Mouse (Mus musculus): ENCODE measurements around the gene Nars2. TPM values are rescaled to one million over a fixed set of nuclear protein-coding genes. Genes with fewer than 3 reads are reported as not detected.

Gene Nars2
- 22.9 and 23.7 TPM in 2 replicates for polyA plus RNA-seq (2015; fragmentation: Nextera tagmentation; extraction: Ambion mirVana)

GRCm38 (mm10) chr7:96951281-96952051 lies at the start of gene Nars2:
TSS of gene Nars2 (plus strand) at chr7:96951505.
- peak within 1 kb of the TSS; percentile 88 for H3K4me2 ChIP-seq (ENCODE audit: low read depth, low read length)
- H3K4me1 ChIP-seq (ENCODE audit: control insufficient read depth, insufficient read depth, low read length) = peaks cover 8% of the 10 kb centered on the region
- ATAC-seq (ENCODE audit: insufficient read depth, low FRiP score) = peak; percentile 100
- WGBS = under 1% methylated on average over 62 of the region's 62 CpGs
- H3K27ac ChIP-seq (ENCODE audit: low read length) = peak within 1 kb of the TSS; percentile 76
- no peaks in the 10 kb centered on the region for H3K9me3 ChIP-seq (replicated peaks; ENCODE audit: control insufficient read depth, low read length)
- H3K36me3 ChIP-seq (ENCODE audit: control insufficient read depth, insufficient read depth, low read length) = no peaks in the 10 kb centered on the region
- peak within 1 kb of the TSS; percentile 87 for H3K9ac ChIP-seq (ENCODE audit: low read length)
- H3K4me3 ChIP-seq (replicated peaks; ENCODE audit: low read length) = peak within 1 kb of the TSS; percentile 97
- H3K27me3 ChIP-seq (ENCODE audit: control insufficient read depth, insufficient read depth, low read length) = no peaks in the 10 kb centered on the region

- no peak overlapping the region for H3K4me3 ChIP-seq (replicated peaks; ENCODE audit: low read length)
- no peak overlapping the region for H3K4me2 ChIP-seq (ENCODE audit: low read depth, low read length)
- no peaks in the 10 kb centered on the region for H3K9me3 ChIP-seq (replicated peaks; ENCODE audit: control insufficient read depth, low read length)
- no peak overlapping the region for H3K9ac ChIP-seq (ENCODE audit: low read length)
- no peak overlapping the region for H3K27ac ChIP-seq (ENCODE audit: low read length)
- no peaks in the 10 kb centered on the region for H3K27me3 ChIP-seq (ENCODE audit: control insufficient read depth, insufficient read depth, low read length)
- H3K36me3 ChIP-seq (ENCODE audit: control insufficient read depth, insufficient read depth, low read length) = no peaks in the 10 kb centered on the region
- H3K4me1 ChIP-seq (ENCODE audit: control insufficient read depth, insufficient read depth, low read length) = peaks cover 20% of the 10 kb centered on the region; the same call in 1 of the 2 replicates
- 0 out of 2 replicates have a peak, but pooled peaks have one; percentile 28 for ATAC-seq (ENCODE audit: insufficient read depth, low FRiP score)
- 36% methylated on average over 5 of the region's 5 CpGs for WGBS
These were observed 49.1 kb upstream of the Nars2 start for GRCm38 (mm10) chr7:96902183-96902582.

DNA sequence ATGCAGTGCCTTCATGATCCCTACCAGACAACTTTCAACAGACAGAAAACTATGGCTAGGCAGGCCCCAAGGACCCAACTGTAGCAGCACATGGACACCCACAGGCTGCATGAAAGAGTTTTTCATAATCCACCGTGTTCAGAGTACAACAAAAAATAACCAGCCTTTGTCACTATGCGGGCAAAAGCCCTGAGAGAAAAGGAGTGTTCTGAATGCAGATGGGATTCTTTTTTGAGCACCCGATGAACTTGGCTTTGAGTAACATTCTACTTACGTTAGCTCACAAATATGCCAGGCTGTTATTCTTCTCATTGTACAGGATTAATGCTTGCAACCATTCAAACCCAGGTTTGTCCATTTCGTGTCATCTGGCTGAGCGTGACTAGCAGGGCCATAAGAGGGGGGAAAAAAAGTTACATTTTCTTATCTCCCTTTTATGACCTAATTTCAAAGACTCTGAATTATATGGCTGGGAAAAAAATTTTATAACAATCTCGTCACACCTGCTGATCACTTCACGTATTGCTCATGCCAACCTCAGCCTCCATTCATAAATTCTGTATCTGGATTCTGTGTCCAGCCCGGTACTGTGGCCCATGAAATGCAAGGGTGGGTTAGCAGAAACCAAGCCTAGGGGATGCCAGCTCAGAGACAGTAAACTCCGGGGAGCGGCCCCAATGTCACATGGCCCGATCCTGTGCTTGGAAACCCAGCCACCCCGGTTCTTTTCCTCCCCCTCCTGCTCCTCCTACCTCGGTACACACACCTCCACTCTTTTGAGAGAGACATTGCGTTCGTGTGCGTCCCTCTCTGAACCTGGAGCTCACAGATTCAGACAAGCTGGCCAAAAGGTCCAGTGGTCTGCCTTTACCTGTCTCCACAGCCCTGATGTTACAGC lies 48.0 kb upstream of the Nars2 start:
- no peaks in the 10 kb centered on the region for H3K9me3 ChIP-seq (replicated peaks; ENCODE audit: control insufficient read depth, low read length)
- peaks cover 19% of the 10 kb centered on the region; the same call in 1 of the 2 replicates for H3K4me1 ChIP-seq (ENCODE audit: control insufficient read depth, insufficient read depth, low read length)
- no peak overlapping the region for H3K27ac ChIP-seq (ENCODE audit: low read length)
- no peak overlapping the region for H3K4me3 ChIP-seq (replicated peaks; ENCODE audit: low read length)
- 83% methylated on average over 17 of the region's 17 CpGs for WGBS
- H3K9ac ChIP-seq (ENCODE audit: low read length) = no peak overlapping the region
- H3K36me3 ChIP-seq (ENCODE audit: control insufficient read depth, insufficient read depth, low read length) = no peaks in the 10 kb centered on the region
- H3K4me2 ChIP-seq (ENCODE audit: low read depth, low read length) = no peak overlapping the region
- no peaks in the 10 kb centered on the region for H3K27me3 ChIP-seq (ENCODE audit: control insufficient read depth, insufficient read depth, low read length)
- no peak for ATAC-seq (ENCODE audit: insufficient read depth, low FRiP score)

- WGBS = 50% methylated on average over 3 of the region's 3 CpGs
- Histone ChIP-seq H3K27me3 (ENCODE audit: control insufficient read depth, insufficient read depth, low read length) (no peaks in the 10 kb centered on the region), H3K4me2 (ENCODE audit: low read depth, low read length) (no peak overlapping the region), H3K9me3 (replicated peaks; ENCODE audit: control insufficient read depth, low read length) (no peaks in the 10 kb centered on the region), H3K9ac (ENCODE audit: low read length) (no peak overlapping the region), H3K27ac (ENCODE audit: low read length) (no peak overlapping the region), H3K4me3 (replicated peaks; ENCODE audit: low read length) (no peak overlapping the region), H3K36me3 (ENCODE audit: control insufficient read depth, insufficient read depth, low read length) (no peaks in the 10 kb centered on the region), H3K4me1 (ENCODE audit: control insufficient read depth, insufficient read depth, low read length) (peaks cover 9% of the 10 kb centered on the region; the same call in 1 of the 2 replicates)
- no peak for ATAC-seq (ENCODE audit: insufficient read depth, low FRiP score)
These were observed 46.9 kb upstream of the Nars2 start for GRCm38 (mm10) chr7:96904442-96904841.

DNA sequence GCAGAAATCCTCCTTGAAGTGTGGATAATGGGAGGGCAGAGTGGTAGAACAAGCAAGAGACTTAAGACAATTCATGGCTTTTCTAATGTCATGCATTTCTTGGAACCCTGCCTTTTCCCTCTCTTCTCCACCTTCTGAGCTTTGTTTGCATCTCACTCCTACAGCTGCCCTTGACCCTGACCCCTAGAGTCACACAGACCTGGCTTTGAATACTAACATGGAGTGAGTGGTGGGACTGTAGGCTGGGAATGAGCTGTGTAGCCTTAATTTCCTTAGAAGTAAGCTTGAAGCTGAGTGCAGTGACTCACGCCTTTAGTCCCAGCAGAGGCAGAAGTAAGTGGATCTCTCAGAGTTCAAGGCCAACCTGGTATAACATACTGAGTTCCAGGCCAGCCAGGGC lies 46.4 kb upstream of the Nars2 start:
- H3K9ac ChIP-seq (ENCODE audit: low read length) = no peak overlapping the region
- H3K4me1 ChIP-seq (ENCODE audit: control insufficient read depth, insufficient read depth, low read length) = peaks cover 6% of the 10 kb centered on the region; the same call in 1 of the 2 replicates
- H3K27me3 ChIP-seq (ENCODE audit: control insufficient read depth, insufficient read depth, low read length) = no peaks in the 10 kb centered on the region
- no peaks in the 10 kb centered on the region for H3K9me3 ChIP-seq (replicated peaks; ENCODE audit: control insufficient read depth, low read length)
- H3K27ac ChIP-seq (ENCODE audit: low read length) = no peak overlapping the region
- ATAC-seq (ENCODE audit: insufficient read depth, low FRiP score) = no peak
- H3K4me3 ChIP-seq (replicated peaks; ENCODE audit: low read length) = no peak overlapping the region
- H3K36me3 ChIP-seq (ENCODE audit: control insufficient read depth, insufficient read depth, low read length) = no peaks in the 10 kb centered on the region
- 92% methylated on average over 1 of the region's 1 CpGs for WGBS
- no peak overlapping the region for H3K4me2 ChIP-seq (ENCODE audit: low read depth, low read length)

GRCm38 (mm10) chr7:96905422-96905821 lies 45.9 kb upstream of the Nars2 start:
- 92% methylated on average over 3 of the region's 3 CpGs for WGBS
- H3K9ac ChIP-seq (ENCODE audit: low read length) = no peak overlapping the region
- no peaks in the 10 kb centered on the region for H3K27me3 ChIP-seq (ENCODE audit: control insufficient read depth, insufficient read depth, low read length)
- H3K36me3 ChIP-seq (ENCODE audit: control insufficient read depth, insufficient read depth, low read length) = no peaks in the 10 kb centered on the region
- peaks cover 6% of the 10 kb centered on the region; the same call in 1 of the 2 replicates for H3K4me1 ChIP-seq (ENCODE audit: control insufficient read depth, insufficient read depth, low read length)
- no peaks in the 10 kb centered on the region for H3K9me3 ChIP-seq (replicated peaks; ENCODE audit: control insufficient read depth, low read length)
- no peak overlapping the region for H3K4me2 ChIP-seq (ENCODE audit: low read depth, low read length)
- H3K4me3 ChIP-seq (replicated peaks; ENCODE audit: low read length) = no peak overlapping the region
- no peak for ATAC-seq (ENCODE audit: insufficient read depth, low FRiP score)
- no peak overlapping the region for H3K27ac ChIP-seq (ENCODE audit: low read length)

DNA sequence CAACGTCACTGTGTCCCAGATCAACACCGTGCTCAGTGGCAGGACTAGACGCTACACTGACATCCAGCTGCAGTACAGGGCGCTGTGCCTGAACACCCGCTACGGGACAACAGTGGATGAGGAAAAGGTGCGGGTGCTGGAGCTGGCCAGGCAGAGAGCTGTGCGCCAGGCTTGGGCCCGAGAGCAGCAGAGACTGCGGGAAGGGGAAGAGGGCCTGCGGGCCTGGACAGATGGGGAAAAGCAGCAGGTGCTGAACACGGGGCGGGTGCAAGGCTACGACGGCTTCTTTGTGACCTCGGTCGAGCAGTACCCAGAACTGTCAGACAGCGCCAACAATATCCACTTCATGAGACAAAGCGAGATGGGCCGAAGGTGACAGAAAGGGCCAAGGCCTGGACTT lies 45.1 kb upstream of the Nars2 start:
- WGBS = 91% methylated on average over 20 of the region's 20 CpGs
- H3K27ac ChIP-seq (ENCODE audit: low read length) = no peak overlapping the region
- no peak overlapping the region for H3K4me2 ChIP-seq (ENCODE audit: low read depth, low read length)
- H3K4me3 ChIP-seq (replicated peaks; ENCODE audit: low read length) = no peak overlapping the region
- H3K27me3 ChIP-seq (ENCODE audit: control insufficient read depth, insufficient read depth, low read length) = no peaks in the 10 kb centered on the region
- ATAC-seq (ENCODE audit: insufficient read depth, low FRiP score) = no peak
- H3K9ac ChIP-seq (ENCODE audit: low read length) = no peak overlapping the region
- peaks cover 6% of the 10 kb centered on the region; the same call in 1 of the 2 replicates for H3K4me1 ChIP-seq (ENCODE audit: control insufficient read depth, insufficient read depth, low read length)
- no peaks in the 10 kb centered on the region for H3K9me3 ChIP-seq (replicated peaks; ENCODE audit: control insufficient read depth, low read length)
- H3K36me3 ChIP-seq (ENCODE audit: control insufficient read depth, insufficient read depth, low read length) = no peaks in the 10 kb centered on the region

GRCm38 (mm10) chr7:96907971-96908680 lies 43.2 kb upstream of the Nars2 start:
- Histone ChIP-seq H3K4me3 (replicated peaks; ENCODE audit: low read length) (no peak overlapping the region), H3K27me3 (ENCODE audit: control insufficient read depth, insufficient read depth, low read length) (no peaks in the 10 kb centered on the region), H3K9me3 (replicated peaks; ENCODE audit: control insufficient read depth, low read length) (no peaks in the 10 kb centered on the region), H3K36me3 (ENCODE audit: control insufficient read depth, insufficient read depth, low read length) (no peaks in the 10 kb centered on the region), H3K9ac (ENCODE audit: low read length) (no peak overlapping the region), H3K4me1 (ENCODE audit: control insufficient read depth, insufficient read depth, low read length) (no peaks in the 10 kb centered on the region), H3K27ac (ENCODE audit: low read length) (no peak overlapping the region), H3K4me2 (ENCODE audit: low read depth, low read length) (no peak overlapping the region)
- no peak for ATAC-seq (ENCODE audit: insufficient read depth, low FRiP score)
- WGBS = 83% methylated on average over 16 of the region's 16 CpGs

Measured in stomach, embryonic 16.5 days (tissue).